Mouse (Mus musculus) ES-CJ7 (cell line): ENCODE results near the gene Ssxb9.
"Not testable (repeated sequence)": the region's sequence is repeated elsewhere in the genome, so short reads cannot be mapped to it uniquely, and the experiment has no call there.

Source experiments
- DNase-seq: peaks from one replicate; pipeline ENCODE4 v3.0.0; 2011; ENCODE audit warnings: low read depth, low spot score

Gene Ssxb9

DNA sequence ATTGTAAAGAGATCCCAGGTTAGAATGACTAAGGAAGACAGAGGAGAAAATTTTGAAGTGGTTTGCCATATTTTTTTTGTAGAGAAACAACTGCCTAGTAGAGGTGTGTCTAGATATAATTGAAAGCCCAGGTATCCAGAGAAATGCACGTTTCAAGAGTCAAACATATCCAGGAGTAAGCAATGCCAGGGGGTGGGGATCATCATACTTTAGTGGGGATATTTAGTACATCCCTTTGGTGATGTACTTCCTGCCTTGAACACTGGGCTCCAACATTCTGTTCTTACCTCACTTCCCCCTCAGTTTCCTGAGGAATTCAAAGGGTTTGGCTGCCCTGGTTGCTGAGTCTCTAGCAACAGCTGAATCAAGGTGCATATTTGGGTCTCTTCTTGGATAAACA, at the start of gene Ssxb9:
Ssxb9 (plus strand) TSS at position 301 of the 400 bp plus-strand sequence.
- DNase-seq, result not testable (repeated sequence)

DNA sequence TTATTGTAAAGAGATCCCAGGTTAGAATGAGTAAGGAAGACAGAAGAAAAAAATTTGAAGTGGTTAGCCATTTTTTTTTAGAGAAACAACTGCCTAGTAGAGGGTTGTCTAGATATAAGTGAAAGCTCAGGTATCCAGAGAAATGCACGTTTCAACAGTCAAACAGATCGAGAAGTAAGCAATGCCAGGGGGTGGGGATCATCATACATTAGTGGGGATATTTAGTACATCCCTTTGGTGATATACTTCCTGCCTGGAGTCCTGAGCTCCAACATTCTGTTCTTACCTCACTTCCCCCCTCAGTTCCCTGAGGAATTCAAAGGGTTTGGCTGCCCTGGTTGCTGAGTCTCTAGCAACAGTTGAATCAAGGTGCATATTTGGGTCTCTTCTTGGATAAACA, 39.7 kb upstream of the Ssxb9 start, which contains the start of gene Ssxb10:
Ssxb10 (plus strand) TSS at position 301 of the 400 bp plus-strand sequence.
- no peak for DNase-seq

DNA sequence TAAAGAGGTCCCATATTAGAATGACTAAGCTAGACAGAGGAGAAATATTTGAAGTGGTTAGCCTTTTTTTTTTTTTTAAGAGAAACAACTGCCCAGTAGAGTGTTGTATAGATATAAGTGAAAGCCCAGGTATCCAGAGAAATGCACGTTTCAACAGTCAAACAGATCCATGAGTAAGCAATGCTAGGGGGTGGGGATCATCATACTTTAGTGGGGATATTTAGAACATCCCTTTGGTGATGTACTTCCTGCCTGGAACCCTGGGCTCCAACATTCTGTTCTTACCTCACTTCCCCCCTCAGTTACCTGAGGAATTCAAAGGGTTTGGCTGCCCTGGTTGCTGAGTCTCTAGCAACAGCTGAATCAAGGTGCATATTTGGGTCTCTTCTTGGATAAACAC, 46.2 kb downstream of the Ssxb9 start, which contains the start of gene Ssxb1:
Ssxb1 (plus strand) TSS at position 301 of the 400 bp plus-strand sequence.
- DNase-seq, result not testable (repeated sequence)
